Mouse (Mus musculus): ENCODE measurements around the gene Pcbp1. TPM values are rescaled to one million over a fixed set of nuclear protein-coding genes. Genes with fewer than 3 reads are reported as not detected.

Pcbp1 gene
- total and polyA plus RNA-seq, 3 experiments, result 68.9 to 337 (median 73.0) TPM

DNA sequence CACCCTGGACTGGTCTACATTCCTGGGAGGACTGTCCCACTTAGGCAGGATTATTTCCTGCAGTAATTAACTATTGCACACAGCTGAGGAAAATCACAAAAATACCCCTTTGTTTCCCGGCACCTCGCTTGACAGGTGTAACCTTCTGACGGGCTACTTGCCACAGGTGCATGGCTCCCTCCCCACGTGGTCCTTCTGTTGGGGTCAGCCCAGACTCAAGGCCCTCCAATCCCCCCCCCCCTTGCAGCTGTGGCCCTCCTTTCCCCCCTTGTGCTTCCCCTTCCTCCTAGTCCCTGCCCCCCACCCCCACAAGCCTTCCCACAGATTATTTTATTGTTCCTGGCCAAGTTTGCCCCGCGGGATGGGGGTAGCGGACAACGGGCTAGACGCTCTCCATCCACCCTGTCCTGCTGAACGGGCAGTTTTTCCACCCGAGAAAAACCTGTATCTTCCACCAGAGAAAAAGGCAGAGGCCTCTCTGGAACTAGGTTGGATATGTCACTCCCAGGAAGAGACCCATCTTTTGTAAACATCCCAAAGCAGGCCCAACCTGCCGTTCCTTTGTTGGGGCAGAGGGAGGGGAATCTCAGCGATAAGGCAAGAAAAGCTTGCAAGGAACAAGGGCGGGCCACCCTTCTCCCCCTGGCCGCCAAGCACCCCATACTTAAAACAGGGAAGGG lies 2.2 kb downstream of the Pcbp1 start:
- H3K27ac ChIP-seq (ENCODE audit: insufficient read depth, low read depth), result no peak overlapping the region
- H3K4me3 ChIP-seq (replicated peaks in 1 of 3; ENCODE audit: low read depth in 2 of 3, low read length in 2 of 3, poor library complexity in 1 of 3), result peak overlapping the region; percentile 66 to 96 (median 72)
- TF ChIP-seq POLR2AphosphoS2 (IDR thresholded peaks at IDR 0.05; ENCODE audit: low read depth, low read length), result 0 out of 2 replicates have a peak, but pooled peaks have one; percentile 77
- no peak for TF ChIP-seq MYC (IDR thresholded peaks at IDR 0.05; ENCODE audit: low read depth, low read length)
- no peak for TF ChIP-seq MEF2A (IDR thresholded peaks at IDR 0.05; ENCODE audit: borderline replicate concordance, low read depth, low read length)
- peak; percentile 40; the same call in 1 of the 2 replicates for TF ChIP-seq POLR2A (IDR thresholded peaks at IDR 0.05; ENCODE audit: low read depth, low read length)
- no peak for TF ChIP-seq TCF12 (IDR thresholded peaks at IDR 0.05; ENCODE audit: low read depth, low read length)
- TF ChIP-seq GABPA (IDR thresholded peaks at IDR 0.05; ENCODE audit: insufficient replicate concordance, low read depth, low read length), result no peak
- no peak for TF ChIP-seq RAD21 (IDR thresholded peaks at IDR 0.05; ENCODE audit: low read depth, low read length)
- no peak for TF ChIP-seq ZKSCAN1 (IDR thresholded peaks at IDR 0.05; ENCODE audit: borderline replicate concordance, low read depth, low read length)
- TF ChIP-seq ETS1 (conservative IDR thresholded peaks at IDR 0.05; ENCODE audit: low read depth, low read length), result no peak
- TF ChIP-seq MAX (IDR thresholded peaks at IDR 0.05; ENCODE audit: low read length), result no peak
- no peak for TF ChIP-seq USF2 (conservative IDR thresholded peaks at IDR 0.05; ENCODE audit: low read depth, low read length)
- no peak for TF ChIP-seq CHD2 (IDR thresholded peaks at IDR 0.05; ENCODE audit: low read length)
- TF ChIP-seq SMC3 (IDR thresholded peaks at IDR 0.05; ENCODE audit: low read depth, low read length), result no peak
- TF ChIP-seq ZMIZ1 (IDR thresholded peaks at IDR 0.05; ENCODE audit: low read depth, low read length), result no peak
- no peak for TF ChIP-seq TBP (conservative IDR thresholded peaks at IDR 0.05; ENCODE audit: low read depth, low read length)
- no peak for TF ChIP-seq NELFE (IDR thresholded peaks at IDR 0.05; ENCODE audit: low read depth, low read length)
- no peak for TF ChIP-seq USF1 (IDR thresholded peaks at IDR 0.05; ENCODE audit: low read depth, low read length)
- H3K9ac ChIP-seq (ENCODE audit: insufficient read depth, low read depth), result peak overlapping the region; percentile 79
- H3K9me3 ChIP-seq (replicated peaks; ENCODE audit: low read length), result no peaks in the 10 kb centered on the region
- in situ Hi-C loops (cut with MboI; ENCODE audit: low pct_ligation_motif_present, low pct_unique_long_range_greater_than_20kb, low sequenced_read_pairs) (no loop called here), dilution Hi-C loops (cut with MboI; ENCODE audit: extremely low pct_ligation_motif_present, extremely low pct_unique_long_range_greater_than_20kb, low sequenced_read_pairs) (no loop called here)
- H3K79me2 ChIP-seq (replicated peaks; ENCODE audit: control insufficient read depth, extremely low read depth, insufficient read depth, poor library complexity, severe bottlenecking), result peaks cover 35% of the 10 kb centered on the region
- H3K36me3 ChIP-seq (replicated peaks in 1 of 2; ENCODE audit: control insufficient read depth in 1 of 2, insufficient read depth in 1 of 2, low read length in 1 of 2), result peaks cover 4 to 44% of the 10 kb centered on the region in 2 experiments
- peak overlapping the region; percentile 74 for H3K4me2 ChIP-seq (ENCODE audit: insufficient read depth, low read depth, poor library complexity, severe bottlenecking)
- no peaks in the 10 kb centered on the region for H3K27me3 ChIP-seq (replicated peaks)
- H3K4me1 ChIP-seq (ENCODE audit: control insufficient read depth in 1 of 2, insufficient read depth in 2 of 2), result peaks cover 0 to 22% of the 10 kb centered on the region in 2 experiments; a peak in 2 of 4 replicates
- DNase-seq (ENCODE audit: extremely low read depth), result no peak

DNA sequence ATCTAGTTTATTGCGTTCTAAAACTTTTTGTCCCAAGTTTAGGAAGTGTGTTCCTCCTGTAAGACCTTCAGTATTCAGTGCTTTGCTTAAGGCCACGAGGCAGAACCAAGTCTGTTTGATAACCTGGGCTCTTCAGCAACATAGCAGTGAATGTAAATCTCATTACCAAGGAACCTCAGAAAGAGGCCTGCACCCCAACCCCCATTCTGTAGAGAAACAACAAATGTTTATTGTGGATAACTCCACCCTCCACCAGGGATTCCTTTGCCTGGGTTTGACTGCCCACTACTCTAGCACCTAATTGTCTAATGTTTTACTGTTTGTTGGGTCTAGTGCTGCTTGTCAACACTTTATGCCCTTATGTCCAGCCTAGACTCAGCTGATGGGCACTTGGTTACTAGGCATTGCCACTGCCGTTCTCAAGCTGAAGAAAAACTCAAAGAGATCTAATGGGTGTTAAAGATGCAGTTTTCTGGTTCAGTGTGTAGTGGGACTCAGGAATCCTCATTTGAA lies 2.8 kb downstream of the Pcbp1 start:
- Histone ChIP-seq H3K27me3 (replicated peaks) (no peaks in the 10 kb centered on the region), H3K36me3 (replicated peaks in 1 of 2; ENCODE audit: control insufficient read depth in 1 of 2, insufficient read depth in 1 of 2, low read length in 1 of 2) (peaks cover 4 to 44% of the 10 kb centered on the region in 2 experiments), H3K9ac (ENCODE audit: insufficient read depth, low read depth) (peak overlapping the region; percentile 79), H3K4me3 (replicated peaks in 1 of 3; ENCODE audit: low read depth in 2 of 3, low read length in 2 of 3, poor library complexity in 1 of 3) (peak overlapping the region; percentile 66 to 96 (median 72)), H3K27ac (ENCODE audit: insufficient read depth, low read depth) (no peak overlapping the region), H3K9me3 (replicated peaks; ENCODE audit: low read length) (no peaks in the 10 kb centered on the region), H3K4me2 (ENCODE audit: insufficient read depth, low read depth, poor library complexity, severe bottlenecking) (peak overlapping the region; percentile 74), H3K79me2 (replicated peaks; ENCODE audit: control insufficient read depth, extremely low read depth, insufficient read depth, poor library complexity, severe bottlenecking) (peaks cover 35% of the 10 kb centered on the region), H3K4me1 (ENCODE audit: control insufficient read depth in 1 of 2, insufficient read depth in 2 of 2) (peaks cover 0 to 22% of the 10 kb centered on the region in 2 experiments; a peak in 2 of 4 replicates)
- in situ Hi-C loops (cut with MboI; ENCODE audit: low pct_ligation_motif_present, low pct_unique_long_range_greater_than_20kb, low sequenced_read_pairs) (no loop called here), dilution Hi-C loops (cut with MboI; ENCODE audit: extremely low pct_ligation_motif_present, extremely low pct_unique_long_range_greater_than_20kb, low sequenced_read_pairs) (no loop called here)
- TF ChIP-seq SIN3A (IDR thresholded peaks at IDR 0.05; ENCODE audit: low read length), result no peak
- TF ChIP-seq NELFE (IDR thresholded peaks at IDR 0.05; ENCODE audit: low read depth, low read length), result no peak
- TF ChIP-seq SMC3 (IDR thresholded peaks at IDR 0.05; ENCODE audit: low read depth, low read length), result no peak
- TF ChIP-seq PAX5 (IDR thresholded peaks at IDR 0.05; ENCODE audit: low read length), result no peak
- TF ChIP-seq JUND (conservative IDR thresholded peaks at IDR 0.05; ENCODE audit: low read depth, low read length), result no peak
- TF ChIP-seq IRF4 (IDR thresholded peaks at IDR 0.05; ENCODE audit: low read depth, low read length), result no peak
- no peak for TF ChIP-seq ETS1 (conservative IDR thresholded peaks at IDR 0.05; ENCODE audit: low read depth, low read length)
- TF ChIP-seq CHD1 (IDR thresholded peaks at IDR 0.05; ENCODE audit: low read depth, low read length), result no peak
- TF ChIP-seq RAD21 (IDR thresholded peaks at IDR 0.05; ENCODE audit: low read depth, low read length), result no peak
- no peak for TF ChIP-seq ZMIZ1 (IDR thresholded peaks at IDR 0.05; ENCODE audit: low read depth, low read length)
- TF ChIP-seq POLR2A (IDR thresholded peaks at IDR 0.05; ENCODE audit: low read depth, low read length), result no peak
- TF ChIP-seq CHD2 (IDR thresholded peaks at IDR 0.05; ENCODE audit: low read length), result no peak
- TF ChIP-seq TBP (conservative IDR thresholded peaks at IDR 0.05; ENCODE audit: low read depth, low read length), result no peak
- no peak for TF ChIP-seq RCOR1 (conservative IDR thresholded peaks at IDR 0.05; ENCODE audit: low read depth, low read length)
- no peak for TF ChIP-seq HCFC1 (IDR thresholded peaks at IDR 0.05; ENCODE audit: low read depth, low read length)
- TF ChIP-seq EP300 (IDR thresholded peaks at IDR 0.05; ENCODE audit: low read length), result no peak
- no peak for TF ChIP-seq MAZ (IDR thresholded peaks at IDR 0.05; ENCODE audit: low read depth, low read length)
- TF ChIP-seq ZKSCAN1 (IDR thresholded peaks at IDR 0.05; ENCODE audit: borderline replicate concordance, low read depth, low read length), result no peak
- DNase-seq (ENCODE audit: extremely low read depth), result no peak
